In genomic region chr2:64096721-64097411, GRCm38 (mm10) we compare ENCODE assay signal across 8 mouse cellular contexts. TPM values are rescaled to one million over a fixed set of nuclear protein-coding genes. Genes with fewer than 3 reads are reported as not detected.
A peak's percentile ranks its signal among the peaks of the same experiment; 100 is the strongest.
DNase-seq lines count a peak whose midpoint lies in the region; ATAC-seq lines count a peak whose summit lies in the region.

No protein-coding gene starts in this region.

- intact Hi-C loops in left cerebral cortex, postnatal 25 days (cut with DNase I), result loop anchor here (2.0 to 10.0 kb wide), 4 partner anchors 20 to 758 kb away; no protein-coding TSS in a partner anchor

- H3K36me3 ChIP-seq in erythroblast, embryonic 14.5 days (ENCODE audit: control insufficient read depth), result no peaks in the 10 kb centered on the region
- H3K36me3 ChIP-seq in heart, embryonic 16.5 days (ENCODE audit: control insufficient read depth, insufficient read depth), result no peaks in the 10 kb centered on the region
- no peaks in the 10 kb centered on the region for H3K36me3 ChIP-seq in midbrain, embryonic 10.5 days

- WGBS in heart, embryonic 16.5 days, result 1% methylated on average over 12 of the region's 12 CpGs
- WGBS in midbrain, embryonic 10.5 days, result 0% methylated on average over 12 of the region's 12 CpGs

- no peaks in the 10 kb centered on the region for H3K9me3 ChIP-seq in erythroblast, embryonic 14.5 days (ENCODE audit: control insufficient read depth, low read length)
- H3K9me3 ChIP-seq in heart, embryonic 16.5 days (replicated peaks; ENCODE audit: control insufficient read depth, low read length), result no peaks in the 10 kb centered on the region
- H3K9me3 ChIP-seq in midbrain, embryonic 10.5 days (replicated peaks), result no peaks in the 10 kb centered on the region

- peak overlapping the region; percentile 97 for H3K27ac ChIP-seq in heart, embryonic 16.5 days (ENCODE audit: low read length)
- H3K27ac ChIP-seq in midbrain, embryonic 10.5 days (replicated peaks), result peak overlapping the region; percentile 100

- peak overlapping the region; percentile 54 for H3K4me3 ChIP-seq in erythroblast, embryonic 14.5 days (replicated peaks)
- peak overlapping the region; percentile 79 for H3K4me3 ChIP-seq in heart, embryonic 16.5 days (ENCODE audit: low read length)
- peak overlapping the region; percentile 86 for H3K4me3 ChIP-seq in midbrain, embryonic 10.5 days

- peak overlapping the region; percentile 88 for H3K9ac ChIP-seq in heart, embryonic 16.5 days (ENCODE audit: low read length)

- H3K4me1 ChIP-seq in erythroblast, embryonic 14.5 days (ENCODE audit: control insufficient read depth), result no peaks in the 10 kb centered on the region
- no peaks in the 10 kb centered on the region for H3K4me1 ChIP-seq in heart, embryonic 16.5 days (ENCODE audit: control insufficient read depth, insufficient read depth, low read length)
- peaks cover 54% of the 10 kb centered on the region for H3K4me1 ChIP-seq in midbrain, embryonic 10.5 days

- peak; percentile 46 for DNase-seq in NIH3T3 (ENCODE audit: low read depth)
- peak; percentile 42 for DNase-seq in midbrain, embryonic 10.5 days (ENCODE audit: low spot score)
- DNase-seq in right cerebral cortex, postnatal 36 days (ENCODE audit: low spot score in 2 of 2), result no peak
- DNase-seq in left cerebral cortex, adult 9 months (ENCODE audit: low spot score in 2 of 2), result no peak
- DNase-seq in left cerebral cortex, postnatal 25 days (ENCODE audit: low spot score in 2 of 2), result no peak

- peak overlapping the region; percentile 64 for H3K4me2 ChIP-seq in heart, embryonic 16.5 days (ENCODE audit: low read depth, low read length)

- no peak for ATAC-seq in erythroblast, adult 5-6 weeks (replicated peaks; ENCODE audit: low FRiP score, poor library complexity, severe bottlenecking)
- ATAC-seq in heart, embryonic 16.5 days (replicated peaks; ENCODE audit: extremely low read depth, insufficient read depth, low FRiP score), result no peak

- H3K27me3 ChIP-seq in erythroblast, embryonic 14.5 days (ENCODE audit: control insufficient read depth), result peaks cover 34% of the 10 kb centered on the region
- H3K27me3 ChIP-seq in heart, embryonic 16.5 days (ENCODE audit: control insufficient read depth, insufficient read depth, low read length), result no peaks in the 10 kb centered on the region
- no peaks in the 10 kb centered on the region for H3K27me3 ChIP-seq in midbrain, embryonic 10.5 days (ENCODE audit: low read depth, poor library complexity, severe bottlenecking)

RNA-seq across cellular contexts. Expression of gene Fign, which starts 1.0 kb away (rescaled TPM):
- not detected in 2 replicates for polyA plus RNA-seq in erythroblast, embryonic 14.5 days (2012)
- total RNA-seq in erythroblast, adult 5-6 weeks (2015; ENCODE audit: low replicate concordance), result not detected in 2 replicates
- not detected in 2 replicates for total RNA-seq in erythroblast, adult 5-6 weeks (2017; ENCODE audit: low replicate concordance)
- 6.0 and 6.8 TPM in 2 replicates for polyA plus RNA-seq in heart, embryonic 16.5 days (2015; fragmentation: Nextera tagmentation; extraction: Ambion mirVana)
- 17.1 and 18.0 TPM in 2 replicates for polyA plus RNA-seq in midbrain, embryonic 10.5 days (2016; fragmentation: Nextera tagmentation; extraction: Ambion mirVana)
- 1 to 10 TPM; 3.6 to 3.9 TPM for total RNA-seq in left cerebral cortex, postnatal 25 days (2021)

Comparison
In these comparisons a context has a peak if more than half of its experiments do, and no peak if none do; other contexts are left out.
1. DNase-seq: peak in NIH3T3 (single experiment) and midbrain, embryonic 10.5 days (single experiment); none in right cerebral cortex, postnatal 36 days (0 of 2), left cerebral cortex, adult 9 months (0 of 2) and left cerebral cortex, postnatal 25 days (0 of 2).
2. Peak in every context shown above with its lines, with median percentiles within 50 percentile points of each other: H3K4me3 ChIP-seq.